Mouse (Mus musculus): ENCODE data around the gene Hist1h2ba. TPM values are rescaled to one million over a fixed set of nuclear protein-coding genes. Genes with fewer than 3 reads are reported as not detected.

Hist1h2ba gene
- polyA plus RNA-seq, 1 experiment from 2014 or later, result not detected

DNA sequence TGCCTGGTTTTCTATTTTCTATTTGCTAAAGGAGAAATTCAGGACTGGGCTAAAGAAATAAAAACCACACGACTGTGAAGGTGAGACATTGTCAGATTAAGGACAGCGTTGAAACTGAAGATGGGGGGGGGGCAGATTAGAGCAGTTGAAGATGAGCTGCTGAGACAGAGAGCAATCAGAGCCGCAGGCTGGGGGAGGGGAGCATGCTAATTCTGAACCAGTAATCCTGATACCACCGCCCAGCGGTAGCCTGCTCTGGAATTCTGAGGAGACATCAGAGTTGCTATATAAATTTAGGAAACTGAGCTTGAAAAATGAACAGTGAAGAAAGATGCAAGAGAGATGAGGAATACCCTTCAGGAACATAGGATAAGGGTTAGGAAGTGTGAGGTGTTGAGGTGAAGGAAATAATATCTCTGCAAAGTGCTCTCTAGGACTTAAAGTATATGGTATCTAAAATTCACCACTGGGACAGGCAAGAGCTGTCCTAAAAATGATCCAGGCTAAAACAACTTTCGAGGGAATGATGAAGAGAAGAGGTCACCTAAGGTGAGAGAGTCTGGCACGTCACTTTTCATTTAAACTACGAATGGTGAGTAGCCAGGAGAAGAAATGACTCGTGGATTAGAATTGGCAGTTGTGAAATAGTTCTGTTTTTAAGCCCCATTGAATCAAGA is 41.2 kb downstream of the Hist1h2ba start:
- H3K4me3 ChIP-seq, result no peak overlapping the region
- no peaks in the 10 kb centered on the region for H3K36me3 ChIP-seq (replicated peaks)
- WGBS, result 27% methylated on average over 9 of the region's 9 CpGs
- H3K27me3 ChIP-seq (replicated peaks; ENCODE audit: low read depth, poor library complexity, severe bottlenecking), result no peaks in the 10 kb centered on the region
- H3K4me1 ChIP-seq, result peaks cover 22% of the 10 kb centered on the region
- no peak for DNase-seq (ENCODE audit: low spot score)
- no peak overlapping the region for H3K27ac ChIP-seq (replicated peaks)
- H3K9me3 ChIP-seq, result no peaks in the 10 kb centered on the region

DNA sequence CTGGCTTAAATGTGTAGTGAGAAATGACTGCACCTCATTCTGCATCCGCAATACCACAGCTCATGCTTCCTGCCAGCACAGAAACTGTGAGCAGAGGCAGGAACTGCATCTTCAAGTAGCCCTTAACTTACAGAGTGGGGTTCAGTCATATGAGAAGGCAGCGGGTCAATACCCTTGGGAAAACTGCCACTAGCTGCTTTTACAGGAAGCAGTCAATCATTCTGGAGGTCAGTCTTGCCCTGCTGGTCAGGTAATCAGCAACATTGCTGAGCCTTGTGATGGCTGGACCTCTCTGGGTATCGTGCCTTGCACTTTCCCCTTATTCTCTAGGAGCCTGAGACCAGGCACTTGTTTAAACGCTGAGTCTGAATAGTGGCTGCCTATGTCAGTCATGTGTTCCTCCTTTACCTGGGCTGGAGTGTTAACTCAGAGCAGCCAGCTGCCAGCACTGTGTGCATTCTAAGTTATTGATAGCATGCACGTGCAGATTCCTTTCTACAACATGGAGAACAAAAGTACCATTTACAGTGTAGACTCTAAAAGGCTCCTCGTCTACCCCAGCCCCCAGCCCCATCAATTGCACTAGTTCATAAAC is 44.8 kb downstream of the Hist1h2ba start:
- H3K4me1 ChIP-seq, result peaks cover 22% of the 10 kb centered on the region
- no peaks in the 10 kb centered on the region for H3K9me3 ChIP-seq
- 52% methylated on average over 6 of the region's 6 CpGs for WGBS
- no peak overlapping the region for H3K4me3 ChIP-seq
- DNase-seq (ENCODE audit: low spot score), result peak; percentile 34
- no peaks in the 10 kb centered on the region for H3K36me3 ChIP-seq (replicated peaks)
- H3K27me3 ChIP-seq (replicated peaks; ENCODE audit: low read depth, poor library complexity, severe bottlenecking), result no peaks in the 10 kb centered on the region
- peak overlapping the region; percentile 24; the same call in 1 of the 2 replicates for H3K27ac ChIP-seq (replicated peaks)

DNA sequence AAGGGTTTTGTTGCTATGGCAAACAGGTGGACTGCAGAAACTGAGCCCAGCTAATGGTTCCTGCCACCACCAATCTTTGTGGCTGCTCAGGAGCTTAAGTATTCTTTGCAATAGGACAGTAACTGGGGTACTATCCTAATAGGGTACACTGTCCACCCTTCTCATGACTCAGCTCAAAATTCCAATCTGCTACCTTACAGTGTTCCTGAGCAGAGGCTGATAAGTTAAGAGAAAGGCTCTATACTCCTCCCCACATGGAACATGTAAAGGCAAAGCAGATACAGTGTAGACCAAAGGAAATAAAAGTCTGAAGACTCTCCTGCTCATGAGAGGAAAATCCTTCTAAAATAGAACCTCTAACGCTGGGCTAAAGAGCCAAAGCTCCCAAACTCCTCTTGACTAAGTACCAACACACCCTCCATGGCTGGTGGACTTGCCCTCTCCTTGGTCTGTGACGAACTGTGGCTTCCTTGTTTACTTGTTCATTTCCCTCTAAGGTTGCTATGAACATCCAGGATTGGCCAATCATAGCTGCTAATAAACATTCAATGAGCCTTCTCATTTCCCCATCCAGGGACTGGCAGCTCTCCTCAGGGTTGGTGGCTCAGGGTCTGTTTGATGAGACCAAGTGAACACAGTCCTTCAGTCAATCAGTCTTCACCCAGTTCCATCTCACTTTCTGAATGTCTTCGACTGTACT is 46.8 kb downstream of the Hist1h2ba start:
- no peak overlapping the region for H3K4me3 ChIP-seq
- H3K9me3 ChIP-seq, result no peaks in the 10 kb centered on the region
- peaks cover 16% of the 10 kb centered on the region for H3K4me1 ChIP-seq
- DNase-seq (ENCODE audit: low spot score), result no peak
- H3K27ac ChIP-seq (replicated peaks), result no peak overlapping the region
- no peaks in the 10 kb centered on the region for H3K27me3 ChIP-seq (replicated peaks; ENCODE audit: low read depth, poor library complexity, severe bottlenecking)
- WGBS, result 83% methylated on average over 3 of the region's 3 CpGs
- no peaks in the 10 kb centered on the region for H3K36me3 ChIP-seq (replicated peaks)

DNA sequence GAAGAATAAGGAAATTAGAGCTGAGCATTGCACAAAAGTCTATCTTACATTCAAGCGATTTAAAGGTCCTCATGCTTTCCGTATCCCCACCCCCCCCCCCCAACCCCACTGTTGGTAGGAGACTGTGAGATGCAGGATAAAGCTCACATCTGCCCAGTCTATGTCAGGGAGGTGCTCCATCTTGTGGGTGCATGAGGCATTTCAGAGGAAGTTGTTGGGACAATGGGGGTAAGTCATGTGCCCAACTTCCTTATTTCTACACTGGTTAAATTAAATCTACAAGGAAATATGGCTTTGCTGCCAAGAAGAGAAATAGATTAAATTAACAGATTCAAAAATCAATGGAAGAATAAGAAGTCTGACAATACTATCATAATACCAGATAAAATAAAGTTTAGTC is 48.4 kb downstream of the Hist1h2ba start:
- DNase-seq (ENCODE audit: low spot score), result peak; percentile 13
- Histone ChIP-seq H3K4me1 (peaks cover 16% of the 10 kb centered on the region), H3K36me3 (replicated peaks) (no peaks in the 10 kb centered on the region), H3K27ac (replicated peaks) (no peak overlapping the region), H3K9me3 (no peaks in the 10 kb centered on the region), H3K4me3 (no peak overlapping the region), H3K27me3 (replicated peaks; ENCODE audit: low read depth, poor library complexity, severe bottlenecking) (no peaks in the 10 kb centered on the region)
- 38% methylated on average over 2 of the region's 2 CpGs for WGBS

Small RNA genes lying within 50 kb of the gene (microRNA-seq; reads per million reads assigned to microRNA genes)
- gene Gm44344, result not detected

Other genes starting within 250 kb of the Hist1h2ba start
- 19.0 and 20.3 TPM in 2 replicates for gene Hist1h2bc, start 250.0 kb downstream of the Hist1h2ba start, polyA plus RNA-seq (2016; fragmentation: Nextera tagmentation; extraction: Ambion mirVana)
- gene Hist1h1t, start 238.3 kb downstream of the Hist1h2ba start, polyA plus RNA-seq (2016; fragmentation: Nextera tagmentation; extraction: Ambion mirVana), result 0.28 TPM in 1 of 2 replicates, not detected in the other
- gene Hist1h4c, start 235.7 kb downstream of the Hist1h2ba start, polyA plus RNA-seq (2016; fragmentation: Nextera tagmentation; extraction: Ambion mirVana), result 6.6 and 6.8 TPM in 2 replicates
- gene Hfe, start 223.3 kb downstream of the Hist1h2ba start, polyA plus RNA-seq (2016; fragmentation: Nextera tagmentation; extraction: Ambion mirVana), result 1.5 and 2.0 TPM in 2 replicates
- gene Hist1h1c, start 195.3 kb downstream of the Hist1h2ba start, polyA plus RNA-seq (2016; fragmentation: Nextera tagmentation; extraction: Ambion mirVana), result 9.1 and 9.2 TPM in 2 replicates
- gene Hist1h3c, start 188.6 kb downstream of the Hist1h2ba start, polyA plus RNA-seq (2016; fragmentation: Nextera tagmentation; extraction: Ambion mirVana), result 8.6 and 10.0 TPM in 2 replicates
- gene Hist1h2bb, start 187.4 kb downstream of the Hist1h2ba start, polyA plus RNA-seq (2016; fragmentation: Nextera tagmentation; extraction: Ambion mirVana), result 1.9 and 2.9 TPM in 2 replicates
- 39.1 and 43.8 TPM in 2 replicates for gene Hist1h2ab, start 183.0 kb downstream of the Hist1h2ba start, polyA plus RNA-seq (2016; fragmentation: Nextera tagmentation; extraction: Ambion mirVana)
- 9.5 and 10.3 TPM in 2 replicates for gene Hist1h3b, start 181.9 kb downstream of the Hist1h2ba start, polyA plus RNA-seq (2016; fragmentation: Nextera tagmentation; extraction: Ambion mirVana)
- gene Hist1h4b, start 177.1 kb downstream of the Hist1h2ba start, polyA plus RNA-seq (2016; fragmentation: Nextera tagmentation; extraction: Ambion mirVana), result 2.8 and 7.1 TPM in 2 replicates
- gene Hist1h4a, start 172.9 kb downstream of the Hist1h2ba start, polyA plus RNA-seq (2016; fragmentation: Nextera tagmentation; extraction: Ambion mirVana), result 0.54 and 0.65 TPM in 2 replicates
- 4.7 and 5.0 TPM in 2 replicates for gene Hist1h3a, start 171.8 kb downstream of the Hist1h2ba start, polyA plus RNA-seq (2016; fragmentation: Nextera tagmentation; extraction: Ambion mirVana)
- gene Hist1h1a, start 170.5 kb downstream of the Hist1h2ba start, polyA plus RNA-seq (2016; fragmentation: Nextera tagmentation; extraction: Ambion mirVana), result 2.7 and 4.0 TPM in 2 replicates
- gene Trim38, start 164.2 kb downstream of the Hist1h2ba start, polyA plus RNA-seq (2016; fragmentation: Nextera tagmentation; extraction: Ambion mirVana), result 0.26 TPM in 1 of 2 replicates, not detected in the other
- not detected in 2 replicates for gene Slc17a2, start 127.2 kb downstream of the Hist1h2ba start, polyA plus RNA-seq (2016; fragmentation: Nextera tagmentation; extraction: Ambion mirVana)
- gene Slc17a3, start 94.7 kb downstream of the Hist1h2ba start, polyA plus RNA-seq (2016; fragmentation: Nextera tagmentation; extraction: Ambion mirVana), result not detected in 2 replicates
- not detected in 2 replicates for gene Slc17a1, start 66.4 kb downstream of the Hist1h2ba start, polyA plus RNA-seq (2016; fragmentation: Nextera tagmentation; extraction: Ambion mirVana)
- not detected in 2 replicates for gene Slc17a4, start 19.1 kb downstream of the Hist1h2ba start, polyA plus RNA-seq (2016; fragmentation: Nextera tagmentation; extraction: Ambion mirVana)
- not detected in 2 replicates for gene Hist1h2aa, start 306 bp upstream of the Hist1h2ba start, polyA plus RNA-seq (2016; fragmentation: Nextera tagmentation; extraction: Ambion mirVana)
- 0.14 and 0.31 TPM in 2 replicates for gene Scgn, start 57.1 kb upstream of the Hist1h2ba start, polyA plus RNA-seq (2016; fragmentation: Nextera tagmentation; extraction: Ambion mirVana)